ENCODE assay signal across 12 mouse cellular contexts in the genomic region with DNA sequence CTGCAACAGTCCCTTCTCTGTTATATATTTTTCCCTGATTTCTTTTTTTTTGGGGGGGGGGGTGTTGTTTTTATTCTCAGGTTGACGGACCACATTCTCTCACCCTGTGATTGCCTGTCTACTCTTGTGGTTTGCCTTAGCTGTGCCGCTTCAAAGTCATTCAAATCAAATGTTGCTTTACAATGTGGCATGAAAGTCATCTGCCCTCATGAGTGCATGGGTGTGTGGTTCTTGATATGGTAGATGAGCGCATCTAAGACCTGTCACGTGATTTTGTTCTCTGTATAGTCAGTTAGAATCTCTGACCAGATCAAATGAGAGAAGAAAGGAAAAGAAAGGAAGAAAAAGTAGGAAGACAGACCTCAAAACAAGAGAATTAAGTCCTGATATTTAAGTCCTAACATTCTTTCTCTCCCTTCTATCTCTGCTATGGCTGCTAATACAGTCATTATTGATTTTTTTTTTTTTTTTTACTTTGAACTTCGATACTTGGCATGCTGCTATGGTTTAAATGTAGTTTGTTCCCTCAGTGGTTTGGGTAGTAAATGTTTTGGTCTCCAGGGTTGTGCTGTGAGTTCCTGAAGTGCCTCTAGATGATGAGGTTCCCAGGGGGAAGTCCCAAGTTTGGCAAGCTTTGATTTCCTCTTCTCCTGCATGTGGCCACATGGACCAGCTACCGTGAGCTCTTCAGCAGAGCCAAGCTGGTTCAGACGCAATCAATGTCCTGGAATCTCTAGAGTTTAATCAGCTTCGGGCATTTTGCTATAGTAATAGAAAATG.
"Had no signal": no experiment of that assay in that cellular context is flagged by ENCODE, and none has a peak within 500 bp of the region (broad histone marks: within the 10 kb centered on the region; RNA-seq: fewer than 3 reads in every experiment).

No protein-coding gene starts in this region.

- H3K4me2 ChIP-seq: midbrain, embryonic 11.5 days; neural tube, embryonic 12.5 days; neural tube, embryonic 15.5 days had no signal

- H3K27ac ChIP-seq: liver, embryonic 14.5 days; neural tube, embryonic 12.5 days; neural tube, embryonic 15.5 days had no signal

- H3K27me3 ChIP-seq: neural tube, embryonic 12.5 days; neural tube, embryonic 15.5 days had no signal

- H3K36me3 ChIP-seq: neural tube, embryonic 12.5 days; neural tube, embryonic 15.5 days had no signal

- H3K9me3 ChIP-seq: neural tube, embryonic 12.5 days; neural tube, embryonic 15.5 days had no signal

- H3K9ac ChIP-seq: liver, embryonic 14.5 days; neural tube, embryonic 12.5 days; neural tube, embryonic 15.5 days had no signal

- DNase-seq: kidney, adult 18-20 months; lung, adult 2 months; lung, postnatal 14 days; lung, postnatal 4 days; midbrain, embryonic 14.5 days; right cerebral cortex, postnatal 14 days; thymus, adult 18-20 months; thymus, postnatal 36 days had no signal

- H3K4me1 ChIP-seq: neural tube, embryonic 12.5 days; neural tube, embryonic 15.5 days had no signal

- H3K4me3 ChIP-seq: neural tube, embryonic 12.5 days; neural tube, embryonic 15.5 days had no signal
